Mouse (Mus musculus) cerebellum, adult 8-10 months (tissue): ENCODE measurements around the gene Atp5e.

Source experiments
- DNase-seq: peaks from one replicate; pipeline ENCODE4 v3.0.0; 2022

Atp5e gene

GRCm38 (mm10) chr2:174446492-174446891 is 17.4 kb downstream of the Atp5e start:
- no peak for DNase-seq

GRCm38 (mm10) chr2:174445018-174445417 is 18.9 kb downstream of the Atp5e start:
- no peak for DNase-seq

- no peak for DNase-seq
Observed at GRCm38 (mm10) chr2:174444359-174444758, 19.5 kb downstream of the Atp5e start.

- no peak for DNase-seq
Observed at GRCm38 (mm10) chr2:174443046-174443445, 20.9 kb downstream of the Atp5e start.

- DNase-seq: no peak
Observed at GRCm38 (mm10) chr2:174442460-174442859, 21.4 kb downstream of the Atp5e start.

GRCm38 (mm10) chr2:174441898-174442297 is 22.0 kb downstream of the Atp5e start:
- no peak for DNase-seq

GRCm38 (mm10) chr2:174439961-174440360 is 23.9 kb downstream of the Atp5e start:
- no peak for DNase-seq

GRCm38 (mm10) chr2:174439450-174439838 is 24.5 kb downstream of the Atp5e start:
- no peak for DNase-seq

GRCm38 (mm10) chr2:174438737-174439449 is 25.0 kb downstream of the Atp5e start, which contains the start of gene Ctsz:
Gene Ctsz (minus strand): TSS chr2:174439039.
- peak; percentile 46 for DNase-seq

GRCm38 (mm10) chr2:174438181-174438580 is 25.7 kb downstream of the Atp5e start:
- DNase-seq: peak; percentile 16

- DNase-seq: no peak
Observed at GRCm38 (mm10) chr2:174437697-174437982, 26.3 kb downstream of the Atp5e start.

GRCm38 (mm10) chr2:174436916-174437696 is 26.8 kb downstream of the Atp5e start:
- DNase-seq: no peak

GRCm38 (mm10) chr2:174436076-174436701 is 27.7 kb downstream of the Atp5e start:
- no peak for DNase-seq

- no peak for DNase-seq
Observed at GRCm38 (mm10) chr2:174434943-174435342, 29.0 kb downstream of the Atp5e start.

- DNase-seq: no peak
Observed at GRCm38 (mm10) chr2:174428996-174429591, 34.8 kb downstream of the Atp5e start.

GRCm38 (mm10) chr2:174428076-174428835 is 35.6 kb downstream of the Atp5e start:
- DNase-seq: no peak

GRCm38 (mm10) chr2:174426856-174427255 is 37.0 kb downstream of the Atp5e start:
- DNase-seq: no peak

- DNase-seq: no peak
Observed at GRCm38 (mm10) chr2:174424301-174425085, 39.4 kb downstream of the Atp5e start.

- DNase-seq: no peak
Observed at GRCm38 (mm10) chr2:174421107-174421506, 42.8 kb downstream of the Atp5e start.

- peak; percentile 92 for DNase-seq
Observed at GRCm38 (mm10) chr2:174415731-174416310, 48.1 kb downstream of the Atp5e start, which contains the start of gene Nelfcd. Gene Nelfcd (plus strand): TSS chr2:174415804.

- DNase-seq: no peak
Observed at GRCm38 (mm10) chr2:174415001-174415730, 48.7 kb downstream of the Atp5e start.
